Mouse (Mus musculus): ENCODE results near the gene Fbxw4. TPM values are rescaled to one million over a fixed set of nuclear protein-coding genes. Genes with fewer than 3 reads are reported as not detected.

Gene Fbxw4
- polyA plus RNA-seq, 1 experiment: 47.7 TPM

- no peak for TF ChIP-seq POLR2A (IDR thresholded peaks at IDR 0.05; ENCODE audit: borderline replicate concordance, extremely low read depth, insufficient read depth, insufficient read length, poor library complexity, severe bottlenecking)
- no peak for TF ChIP-seq CTCF (IDR thresholded peaks at IDR 0.05; ENCODE audit: borderline replicate concordance, extremely low read depth, insufficient read depth, insufficient read length)
- peak; percentile 37 for DNase-seq (ENCODE audit: low read depth)
Observed at GRCm38 (mm10) chr19:45675720-45676581, 15.8 kb upstream of the Fbxw4 start.

- TF ChIP-seq POLR2A (IDR thresholded peaks at IDR 0.05; ENCODE audit: borderline replicate concordance, extremely low read depth, insufficient read depth, insufficient read length, poor library complexity, severe bottlenecking) (no peak), CTCF (IDR thresholded peaks at IDR 0.05; ENCODE audit: borderline replicate concordance, extremely low read depth, insufficient read depth, insufficient read length) (no peak)
- no peak for DNase-seq (ENCODE audit: low read depth)
Observed at GRCm38 (mm10) chr19:45675196-45675595, 15.1 kb upstream of the Fbxw4 start.

- DNase-seq (ENCODE audit: low read depth): no peak
- TF ChIP-seq POLR2A (IDR thresholded peaks at IDR 0.05; ENCODE audit: borderline replicate concordance, extremely low read depth, insufficient read depth, insufficient read length, poor library complexity, severe bottlenecking) (no peak), CTCF (IDR thresholded peaks at IDR 0.05; ENCODE audit: borderline replicate concordance, extremely low read depth, insufficient read depth, insufficient read length) (no peak)
Observed at GRCm38 (mm10) chr19:45672971-45673370, 12.9 kb upstream of the Fbxw4 start.

GRCm38 (mm10) chr19:45668986-45669385, 8.9 kb upstream of the Fbxw4 start:
- no peak for TF ChIP-seq POLR2A (IDR thresholded peaks at IDR 0.05; ENCODE audit: borderline replicate concordance, extremely low read depth, insufficient read depth, insufficient read length, poor library complexity, severe bottlenecking)
- no peak for TF ChIP-seq CTCF (IDR thresholded peaks at IDR 0.05; ENCODE audit: borderline replicate concordance, extremely low read depth, insufficient read depth, insufficient read length)
- DNase-seq (ENCODE audit: low read depth): no peak

GRCm38 (mm10) chr19:45663851-45664250, 3.7 kb upstream of the Fbxw4 start:
- TF ChIP-seq CTCF (IDR thresholded peaks at IDR 0.05; ENCODE audit: borderline replicate concordance, extremely low read depth, insufficient read depth, insufficient read length): no peak
- DNase-seq (ENCODE audit: low read depth): no peak

- TF ChIP-seq POLR2A (IDR thresholded peaks at IDR 0.05; ENCODE audit: borderline replicate concordance, extremely low read depth, insufficient read depth, insufficient read length, poor library complexity, severe bottlenecking) (no peak), CTCF (IDR thresholded peaks at IDR 0.05; ENCODE audit: borderline replicate concordance, extremely low read depth, insufficient read depth, insufficient read length) (no peak)
- DNase-seq (ENCODE audit: low read depth): no peak
Observed at GRCm38 (mm10) chr19:45660503-45660790, 335 bp upstream of the Fbxw4 start.

- TF ChIP-seq CTCF (IDR thresholded peaks at IDR 0.05; ENCODE audit: borderline replicate concordance, extremely low read depth, insufficient read depth, insufficient read length): no peak
- TF ChIP-seq POLR2A (IDR thresholded peaks at IDR 0.05; ENCODE audit: borderline replicate concordance, extremely low read depth, insufficient read depth, insufficient read length, poor library complexity, severe bottlenecking): no peak
- DNase-seq (ENCODE audit: low read depth): no peak
Observed at GRCm38 (mm10) chr19:45659301-45659737, 793 bp downstream of the Fbxw4 start.

- DNase-seq (ENCODE audit: low read depth): peak; percentile 25
- TF ChIP-seq POLR2A (IDR thresholded peaks at IDR 0.05; ENCODE audit: borderline replicate concordance, extremely low read depth, insufficient read depth, insufficient read length, poor library complexity, severe bottlenecking) (no peak), CTCF (IDR thresholded peaks at IDR 0.05; ENCODE audit: borderline replicate concordance, extremely low read depth, insufficient read depth, insufficient read length) (no peak)
Observed at GRCm38 (mm10) chr19:45658556-45659268, 1.4 kb downstream of the Fbxw4 start.

- DNase-seq (ENCODE audit: low read depth): no peak
- no peak for TF ChIP-seq POLR2A (IDR thresholded peaks at IDR 0.05; ENCODE audit: borderline replicate concordance, extremely low read depth, insufficient read depth, insufficient read length, poor library complexity, severe bottlenecking)
- no peak for TF ChIP-seq CTCF (IDR thresholded peaks at IDR 0.05; ENCODE audit: borderline replicate concordance, extremely low read depth, insufficient read depth, insufficient read length)
Observed at GRCm38 (mm10) chr19:45657828-45658227, 2.3 kb downstream of the Fbxw4 start.

- TF ChIP-seq POLR2A (IDR thresholded peaks at IDR 0.05; ENCODE audit: borderline replicate concordance, extremely low read depth, insufficient read depth, insufficient read length, poor library complexity, severe bottlenecking) (no peak), CTCF (IDR thresholded peaks at IDR 0.05; ENCODE audit: borderline replicate concordance, extremely low read depth, insufficient read depth, insufficient read length) (no peak)
- no peak for DNase-seq (ENCODE audit: low read depth)
Observed at GRCm38 (mm10) chr19:45656810-45657595, 3.1 kb downstream of the Fbxw4 start.

- peak; percentile 39 for DNase-seq (ENCODE audit: low read depth)
- TF ChIP-seq CTCF (IDR thresholded peaks at IDR 0.05; ENCODE audit: borderline replicate concordance, extremely low read depth, insufficient read depth, insufficient read length) (no peak), POLR2A (IDR thresholded peaks at IDR 0.05; ENCODE audit: borderline replicate concordance, extremely low read depth, insufficient read depth, insufficient read length, poor library complexity, severe bottlenecking) (no peak)
Observed at GRCm38 (mm10) chr19:45655870-45656269, 4.2 kb downstream of the Fbxw4 start.
